Mouse (Mus musculus) lung, postnatal 0 days (tissue): Measurements from ENCODE around the gene Pdcd1.

Experiments
- CTCF ChIP-seq: IDR thresholded peaks from 2 replicates; pipeline ENCODE4 v1.5.1; 2016; ENCODE audit warnings: antibody characterized with exemption, mild to moderate bottlenecking
- EP300 ChIP-seq: IDR thresholded peaks from 2 replicates; pipeline ENCODE4 v1.6.1; 2016; ENCODE audit warnings: antibody characterized with exemption, mild to moderate bottlenecking, control low read depth

DNA sequence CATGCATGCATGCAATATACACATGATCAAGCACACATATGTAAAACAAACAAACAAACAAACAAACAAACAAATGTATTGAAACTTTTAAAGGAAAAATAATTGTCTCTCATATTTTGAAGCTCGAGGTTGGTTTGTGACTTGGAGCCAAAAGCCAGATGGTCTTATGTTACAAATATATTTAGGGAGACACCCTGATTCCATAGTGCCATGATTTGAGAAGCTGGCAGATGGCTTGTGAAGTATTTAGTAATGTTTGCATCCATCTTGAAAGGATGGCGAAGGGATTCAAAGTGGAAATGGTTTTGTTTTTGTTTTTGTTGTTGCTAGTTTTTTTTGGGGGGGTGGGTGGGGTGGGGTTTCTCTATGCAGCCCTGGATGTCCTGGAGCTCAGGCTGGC lies 51.3 kb downstream of the Pdcd1 start:
- no peak for TF ChIP-seq CTCF
- TF ChIP-seq EP300: no peak
